Mouse (Mus musculus): ENCODE measurements around the gene Agpat2. TPM values are rescaled to one million over a fixed set of nuclear protein-coding genes. Genes with fewer than 3 reads are reported as not detected.

Gene Agpat2
- polyA plus RNA-seq, 1 experiment, result 3.6 TPM

GRCm38 (mm10) chr2:26544265-26544664 is 60.0 kb downstream of the Agpat2 start:
- DNase-seq (ENCODE audit: extremely low spot score in 1 of 2, low spot score in 1 of 2), result no peak

- no peak for DNase-seq (ENCODE audit: extremely low spot score in 1 of 2, low spot score in 1 of 2)
Observed at GRCm38 (mm10) chr2:26543768-26544167, 60.4 kb downstream of the Agpat2 start.

- no peak for DNase-seq (ENCODE audit: extremely low spot score in 1 of 2, low spot score in 1 of 2)
Observed at GRCm38 (mm10) chr2:26543155-26543554, 61.1 kb downstream of the Agpat2 start.

Other genes starting within 250 kb of the Agpat2 start
- 6.6 TPM in 2 replicates for gene Card9, start 243.5 kb downstream of the Agpat2 start, polyA plus RNA-seq (2012; rRNA removed)
- 65.9 and 80.2 TPM in 2 replicates for gene Snapc4, start 223.8 kb downstream of the Agpat2 start, polyA plus RNA-seq (2012; rRNA removed)
- 291 and 306 TPM in 2 replicates for gene Entr1, start 215.1 kb downstream of the Agpat2 start, polyA plus RNA-seq (2012; rRNA removed)
- 104 and 106 TPM in 2 replicates for gene Pmpca, start 215.1 kb downstream of the Agpat2 start, polyA plus RNA-seq (2012; rRNA removed)
- 26.6 and 31.6 TPM in 2 replicates for gene Inpp5e, start 195.2 kb downstream of the Agpat2 start, polyA plus RNA-seq (2012; rRNA removed)
- gene Sec16a, start 159.2 kb downstream of the Agpat2 start, polyA plus RNA-seq (2012; rRNA removed), result 30.8 and 36.1 TPM in 2 replicates
- 13.0 and 13.2 TPM in 2 replicates for gene Notch1, start 87.8 kb downstream of the Agpat2 start, polyA plus RNA-seq (2012; rRNA removed)
- gene Egfl7, start 24.4 kb downstream of the Agpat2 start, polyA plus RNA-seq (2012; rRNA removed), result 123 and 130 TPM in 2 replicates
- not detected in 2 replicates for gene Gm20532, start 17.8 kb downstream of the Agpat2 start, polyA plus RNA-seq (2012; rRNA removed)
- gene Fam69b, start 24.0 kb upstream of the Agpat2 start, polyA plus RNA-seq (2012; rRNA removed), result 82.4 and 88.0 TPM in 2 replicates
- gene Lcn4, start 66.9 kb upstream of the Agpat2 start, polyA plus RNA-seq (2012; rRNA removed), result not detected in 2 replicates